Mouse (Mus musculus): ENCODE measurements at regions not wholly inside any gene's neighbourhood (a gene's known extent, or its start where the extent isn't known, plus 50 kb on each side); places are given as distances from the start of the nearest gene placed in this dataset.

GRCm38 (mm10) chr4:139907366-139907765, 60.5 kb downstream of the Klhdc7a start:
- Histone ChIP-seq H3K27ac (ENCODE audit: low read depth, low read length) (no peak overlapping the region), H3K9me3 (ENCODE audit: control insufficient read depth, low read length) (no peaks in the 10 kb centered on the region), H3K9ac (ENCODE audit: low read length) (no peak overlapping the region), H3K4me2 (ENCODE audit: low read depth) (no peak overlapping the region), H3K4me3 (ENCODE audit: low read depth, low read length) (no peak overlapping the region), H3K27me3 (ENCODE audit: control insufficient read depth, insufficient read depth, low read length) (no peaks in the 10 kb centered on the region), H3K4me1 (ENCODE audit: control insufficient read depth, insufficient read depth, low read length) (peaks cover 4% of the 10 kb centered on the region; the same call in 1 of the 2 replicates), H3K36me3 (ENCODE audit: control insufficient read depth, insufficient read depth, low read length) (no peaks in the 10 kb centered on the region)
- WGBS: 92% methylated on average over 6 of the region's 6 CpGs
- ATAC-seq (ENCODE audit: insufficient read depth, low FRiP score, low TSS enrichment) (no peak), DNase-seq (ENCODE audit: low spot score) (no peak)

GRCm38 (mm10) chr4:139906176-139906575, 61.6 kb downstream of the Klhdc7a start:
- peaks cover 4% of the 10 kb centered on the region; the same call in 1 of the 2 replicates for H3K4me1 ChIP-seq (ENCODE audit: control insufficient read depth, insufficient read depth, low read length)
- ATAC-seq (ENCODE audit: insufficient read depth, low FRiP score, low TSS enrichment): no peak
- H3K4me3 ChIP-seq (ENCODE audit: low read depth, low read length): no peak overlapping the region
- no peak overlapping the region for H3K4me2 ChIP-seq (ENCODE audit: low read depth)
- no peak for DNase-seq (ENCODE audit: low spot score)
- H3K9ac ChIP-seq (ENCODE audit: low read length): no peak overlapping the region
- no peaks in the 10 kb centered on the region for H3K36me3 ChIP-seq (ENCODE audit: control insufficient read depth, insufficient read depth, low read length)
- no peaks in the 10 kb centered on the region for H3K27me3 ChIP-seq (ENCODE audit: control insufficient read depth, insufficient read depth, low read length)
- no peaks in the 10 kb centered on the region for H3K9me3 ChIP-seq (ENCODE audit: control insufficient read depth, low read length)
- 0 out of 2 replicates have a peak overlapping the region, but pooled peaks have one; percentile 10 for H3K27ac ChIP-seq (ENCODE audit: low read depth, low read length)
- 91% methylated on average over 12 of the region's 12 CpGs for WGBS

DNA sequence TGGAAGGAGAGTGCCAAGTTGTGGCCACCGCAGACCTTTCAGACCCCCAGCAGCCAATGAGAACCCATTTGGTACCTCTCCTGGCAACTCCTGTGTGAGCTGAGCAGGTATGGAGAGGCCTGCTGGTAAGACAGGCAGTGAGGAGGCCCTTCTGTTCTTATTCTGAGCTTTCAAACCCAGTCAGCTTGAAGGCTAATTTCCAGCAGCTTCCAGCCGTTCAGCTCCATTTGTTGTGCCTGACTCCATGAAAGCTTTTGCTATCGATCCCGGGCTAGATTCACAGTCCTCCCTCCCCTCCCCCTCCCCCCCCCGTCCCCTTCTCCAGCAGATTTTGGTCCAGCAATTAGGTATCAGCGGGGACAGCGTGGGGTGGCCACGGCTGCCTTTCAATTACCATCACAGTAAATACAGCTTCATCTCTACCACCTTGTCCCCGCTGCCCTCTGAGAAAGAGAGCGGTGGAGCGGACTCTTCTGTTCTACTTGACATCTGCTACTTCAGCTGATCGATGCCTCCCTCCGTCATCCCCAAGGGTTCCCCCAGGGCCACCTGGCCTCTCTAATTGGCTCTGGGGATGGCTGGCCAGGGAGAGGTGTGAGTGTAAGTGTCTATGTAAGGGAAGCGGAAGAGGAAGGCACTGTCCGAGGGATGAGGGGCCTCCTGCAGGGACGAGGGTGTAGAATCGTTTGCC, 62.6 kb downstream of the Klhdc7a start:
- no peaks in the 10 kb centered on the region for H3K27me3 ChIP-seq (ENCODE audit: control insufficient read depth, insufficient read depth, low read length)
- DNase-seq (ENCODE audit: low spot score): no peak
- peak overlapping the region; percentile 17; the same call in 1 of the 2 replicates for H3K27ac ChIP-seq (ENCODE audit: low read depth, low read length)
- WGBS: 25% methylated on average over 17 of the region's 17 CpGs
- H3K9me3 ChIP-seq (ENCODE audit: control insufficient read depth, low read length): no peaks in the 10 kb centered on the region
- no peak overlapping the region for H3K9ac ChIP-seq (ENCODE audit: low read length)
- no peak overlapping the region for H3K4me2 ChIP-seq (ENCODE audit: low read depth)
- H3K36me3 ChIP-seq (ENCODE audit: control insufficient read depth, insufficient read depth, low read length): no peaks in the 10 kb centered on the region
- no peak overlapping the region for H3K4me3 ChIP-seq (ENCODE audit: low read depth, low read length)
- ATAC-seq (ENCODE audit: insufficient read depth, low FRiP score, low TSS enrichment): no peak
- H3K4me1 ChIP-seq (ENCODE audit: control insufficient read depth, insufficient read depth, low read length): peaks cover 4% of the 10 kb centered on the region; the same call in 1 of the 2 replicates

DNA sequence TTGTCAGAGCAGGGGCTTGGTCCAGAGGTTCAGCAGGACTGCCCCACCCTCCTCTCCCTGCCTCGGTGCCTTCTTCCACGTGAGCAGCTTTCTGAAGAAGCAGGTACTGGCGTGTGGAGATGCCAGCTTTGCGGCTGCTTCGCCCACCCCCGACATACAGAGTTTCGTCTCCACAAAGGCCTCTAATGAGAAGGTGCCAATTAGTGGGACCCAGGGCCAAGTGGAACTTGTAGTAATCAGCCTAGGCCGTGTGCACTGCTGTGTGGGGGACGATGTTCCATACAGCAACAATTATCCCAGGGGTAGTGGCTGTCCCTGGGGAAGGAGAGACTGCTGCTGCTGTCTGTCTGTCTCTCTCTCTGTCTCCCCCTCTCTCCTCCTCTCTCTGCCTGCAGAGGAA, 66.6 kb upstream of the Pax7 start:
- DNase-seq (ENCODE audit: low spot score) (no peak), ATAC-seq (ENCODE audit: insufficient read depth, low FRiP score, low TSS enrichment) (no peak)
- no peak overlapping the region for H3K9ac ChIP-seq (ENCODE audit: low read length)
- H3K9me3 ChIP-seq (ENCODE audit: control insufficient read depth, low read length): no peaks in the 10 kb centered on the region
- no peak overlapping the region for H3K27ac ChIP-seq (ENCODE audit: low read depth, low read length)
- 0 out of 2 replicates have a peak, but pooled peaks cover 2% of the 10 kb centered on the region for H3K4me1 ChIP-seq (ENCODE audit: control insufficient read depth, insufficient read depth, low read length)
- no peak overlapping the region for H3K4me3 ChIP-seq (ENCODE audit: low read depth, low read length)
- H3K27me3 ChIP-seq (ENCODE audit: control insufficient read depth, insufficient read depth, low read length): no peaks in the 10 kb centered on the region
- no peak overlapping the region for H3K4me2 ChIP-seq (ENCODE audit: low read depth)
- H3K36me3 ChIP-seq (ENCODE audit: control insufficient read depth, insufficient read depth, low read length): no peaks in the 10 kb centered on the region
- WGBS: 70% methylated on average over 9 of the region's 9 CpGs

DNA sequence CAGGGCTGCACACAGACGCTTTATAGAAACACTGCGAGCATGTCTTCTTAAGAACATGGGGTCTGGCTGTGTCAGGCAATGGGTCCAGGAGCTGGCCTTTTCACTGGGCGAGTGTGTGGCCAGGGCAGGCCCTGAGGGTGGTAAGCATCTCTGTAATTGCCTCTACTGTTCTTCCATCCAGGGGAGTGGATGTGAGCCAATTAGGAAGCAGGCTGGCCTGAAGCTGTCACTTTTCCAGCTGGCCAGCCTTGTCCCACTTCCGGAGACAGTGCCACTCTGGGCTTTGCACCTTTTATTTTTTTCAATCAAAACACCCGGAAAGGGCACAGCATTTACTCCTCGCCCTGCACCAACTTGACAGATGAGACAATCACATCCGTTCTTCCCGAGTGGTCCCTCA, 66.1 kb upstream of the Pax7 start:
- Histone ChIP-seq H3K4me3 (ENCODE audit: low read depth, low read length) (no peak overlapping the region), H3K9me3 (ENCODE audit: control insufficient read depth, low read length) (no peaks in the 10 kb centered on the region), H3K4me2 (ENCODE audit: low read depth) (no peak overlapping the region), H3K27ac (ENCODE audit: low read depth, low read length) (no peak overlapping the region), H3K27me3 (ENCODE audit: control insufficient read depth, insufficient read depth, low read length) (no peaks in the 10 kb centered on the region), H3K9ac (ENCODE audit: low read length) (no peak overlapping the region), H3K36me3 (ENCODE audit: control insufficient read depth, insufficient read depth, low read length) (no peaks in the 10 kb centered on the region), H3K4me1 (ENCODE audit: control insufficient read depth, insufficient read depth, low read length) (no peaks in the 10 kb centered on the region)
- WGBS: 85% methylated on average over 8 of the region's 8 CpGs
- DNase-seq (ENCODE audit: low spot score) (no peak), ATAC-seq (ENCODE audit: insufficient read depth, low FRiP score, low TSS enrichment) (no peak)

DNA sequence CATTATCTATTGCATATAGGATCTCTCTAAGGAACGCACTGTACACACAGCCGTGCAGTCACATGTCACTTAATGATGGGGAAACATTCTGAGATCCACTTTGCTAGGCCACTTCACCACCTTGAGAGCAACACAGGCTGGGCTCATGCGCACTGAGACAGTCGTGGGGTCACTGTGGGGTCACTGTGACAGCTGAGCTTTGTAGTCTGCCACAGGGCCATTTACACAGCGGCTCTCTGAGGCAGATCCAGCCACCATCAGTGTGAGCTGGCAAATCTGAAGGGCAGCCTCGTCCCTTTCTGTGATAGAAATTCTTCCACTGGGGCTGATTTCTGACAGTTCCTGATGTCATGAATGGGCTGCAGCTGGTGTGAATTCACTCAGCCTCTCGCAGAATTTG, 59.4 kb upstream of the Pax7 start:
- Histone ChIP-seq H3K27me3 (ENCODE audit: control insufficient read depth, insufficient read depth, low read length) (no peaks in the 10 kb centered on the region), H3K36me3 (ENCODE audit: control insufficient read depth, insufficient read depth, low read length) (no peaks in the 10 kb centered on the region), H3K4me3 (ENCODE audit: low read depth, low read length) (no peak overlapping the region), H3K4me2 (ENCODE audit: low read depth) (no peak overlapping the region), H3K27ac (ENCODE audit: low read depth, low read length) (peak overlapping the region; percentile 27; the same call in 1 of the 2 replicates), H3K4me1 (ENCODE audit: control insufficient read depth, insufficient read depth, low read length) (0 out of 2 replicates have a peak, but pooled peaks cover 10% of the 10 kb centered on the region), H3K9me3 (ENCODE audit: control insufficient read depth, low read length) (no peaks in the 10 kb centered on the region), H3K9ac (ENCODE audit: low read length) (no peak overlapping the region)
- 49% methylated on average over 7 of the region's 7 CpGs for WGBS
- peak; percentile 58 for DNase-seq (ENCODE audit: low spot score)
- no peak for ATAC-seq (ENCODE audit: insufficient read depth, low FRiP score, low TSS enrichment)

- Histone ChIP-seq H3K27ac (ENCODE audit: low read depth, low read length) (no peak overlapping the region), H3K4me2 (ENCODE audit: low read depth) (no peak overlapping the region), H3K4me3 (ENCODE audit: low read depth, low read length) (no peak overlapping the region), H3K9ac (ENCODE audit: low read length) (no peak overlapping the region), H3K27me3 (ENCODE audit: control insufficient read depth, insufficient read depth, low read length) (no peaks in the 10 kb centered on the region), H3K9me3 (ENCODE audit: control insufficient read depth, low read length) (no peaks in the 10 kb centered on the region), H3K4me1 (ENCODE audit: control insufficient read depth, insufficient read depth, low read length) (0 out of 2 replicates have a peak, but pooled peaks cover 10% of the 10 kb centered on the region), H3K36me3 (ENCODE audit: control insufficient read depth, insufficient read depth, low read length) (no peaks in the 10 kb centered on the region)
- WGBS: 83% methylated on average over 13 of the region's 13 CpGs
- DNase-seq (ENCODE audit: low spot score) (no peak), ATAC-seq (ENCODE audit: insufficient read depth, low FRiP score, low TSS enrichment) (no peak)
These were observed 55.7 kb upstream of the Pax7 start for GRCm38 (mm10) chr4:139889013-139889412.
